Mouse (Mus musculus): ENCODE results near the gene Mast4.
"Not testable (repeated sequence)": the region's sequence is repeated elsewhere in the genome, so short reads cannot be mapped to it uniquely, and the experiment has no call there.

The Mast4 gene

DNA sequence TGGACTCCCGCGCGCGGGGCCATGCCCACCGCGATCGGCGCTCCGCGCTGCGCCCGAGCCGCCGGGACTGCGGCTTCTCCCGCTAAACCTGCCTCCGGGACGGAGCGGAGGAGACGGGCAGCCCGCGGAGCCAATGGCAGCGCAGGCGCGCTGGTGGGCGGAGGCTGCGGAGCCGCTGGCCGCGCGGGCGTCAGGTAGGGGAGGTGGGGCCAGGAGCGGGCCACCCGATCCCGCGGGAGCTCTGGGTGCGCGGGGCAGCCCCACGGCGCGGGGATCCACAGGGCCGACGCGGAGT lies at the start of gene Mast4:
Gene Mast4 (minus strand): TSS at position 106 of the 295 bp plus-strand sequence.
- DNase-seq: peak; percentile 25

- no peak for DNase-seq
Measured at GRCm38 (mm10) chr13:103374495-103374894, 40.2 kb upstream of the Mast4 start.

- DNase-seq: no peak
Measured at GRCm38 (mm10) chr13:103369194-103369593, 34.9 kb upstream of the Mast4 start.

- DNase-seq: no peak
Measured at GRCm38 (mm10) chr13:103363181-103363580, 28.9 kb upstream of the Mast4 start.

DNA sequence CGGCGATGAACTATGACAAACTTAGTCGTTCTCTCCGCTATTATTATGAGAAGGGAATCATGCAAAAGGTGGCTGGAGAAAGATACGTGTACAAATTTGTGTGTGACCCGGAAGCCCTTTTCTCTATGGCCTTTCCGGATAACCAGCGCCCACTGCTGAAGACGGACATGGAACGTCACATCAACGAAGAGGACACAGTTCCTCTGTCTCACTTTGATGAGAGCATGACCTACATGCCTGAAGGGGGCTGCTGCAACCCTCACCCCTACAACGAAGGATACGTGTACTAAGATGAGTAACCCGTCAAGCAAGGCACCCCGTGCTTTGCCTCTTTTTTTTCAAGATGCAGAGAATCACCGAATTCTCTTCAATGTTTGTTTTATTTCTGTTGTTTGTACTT lies 23.1 kb upstream of the Mast4 start:
- not testable (repeated sequence) for DNase-seq

DNA sequence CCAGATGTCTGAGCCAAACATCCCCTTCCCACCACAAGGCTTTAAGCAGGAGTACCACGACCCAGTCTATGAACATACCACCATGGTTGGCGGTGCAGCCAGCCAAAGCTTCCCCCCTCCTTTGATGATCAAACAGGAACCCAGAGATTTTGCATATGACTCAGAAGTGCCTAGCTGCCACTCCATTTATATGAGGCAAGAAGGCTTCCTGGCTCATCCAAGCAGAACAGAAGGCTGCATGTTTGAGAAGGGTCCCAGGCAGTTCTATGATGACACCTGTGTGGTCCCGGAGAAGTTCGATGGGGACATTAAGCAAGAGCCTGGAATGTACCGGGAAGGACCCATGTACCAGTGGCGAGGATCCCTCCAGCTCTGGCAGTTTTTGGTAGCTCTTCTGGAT lies 22.6 kb upstream of the Mast4 start:
- DNase-seq: not testable (repeated sequence)

- DNase-seq: no peak
Measured at GRCm38 (mm10) chr13:103354737-103355136, 20.4 kb upstream of the Mast4 start.

- DNase-seq: no peak
Measured at GRCm38 (mm10) chr13:103344749-103345148, 10.5 kb upstream of the Mast4 start.

- no peak for DNase-seq
Measured at GRCm38 (mm10) chr13:103344006-103344720, 9.9 kb upstream of the Mast4 start.

- DNase-seq: no peak
Measured at GRCm38 (mm10) chr13:103341031-103341430, 6.7 kb upstream of the Mast4 start.

GRCm38 (mm10) chr13:103338616-103339015 lies 4.3 kb upstream of the Mast4 start:
- DNase-seq: no peak

GRCm38 (mm10) chr13:103336237-103336636 lies 1.9 kb upstream of the Mast4 start:
- no peak for DNase-seq

- DNase-seq: no peak
Measured at GRCm38 (mm10) chr13:103334723-103335458, 594 bp upstream of the Mast4 start.

- DNase-seq: no peak
Measured at GRCm38 (mm10) chr13:103333601-103334391, 501 bp downstream of the Mast4 start.

DNA sequence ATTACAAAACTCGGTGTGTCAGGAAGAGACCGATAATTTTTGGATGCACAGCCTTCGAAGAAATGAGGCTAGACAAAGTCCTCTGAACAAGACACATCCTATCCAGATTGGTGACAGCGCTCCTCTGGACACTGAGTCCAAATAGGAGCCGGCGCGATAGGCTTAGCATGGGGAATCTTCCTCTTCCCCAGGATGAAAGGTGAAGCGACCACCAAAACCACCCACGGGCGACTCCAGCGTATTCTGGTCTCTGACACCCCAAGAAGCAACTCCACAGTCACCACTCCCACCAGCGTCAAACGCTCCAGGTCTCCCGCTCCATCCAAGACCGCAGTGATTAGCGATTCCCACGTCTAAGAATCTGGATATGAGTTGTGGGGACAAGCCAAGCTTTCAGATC lies 1.1 kb downstream of the Mast4 start:
- DNase-seq: no peak

GRCm38 (mm10) chr13:103332731-103333130 lies 1.6 kb downstream of the Mast4 start:
- no peak for DNase-seq

GRCm38 (mm10) chr13:103331096-103331495 lies 3.2 kb downstream of the Mast4 start:
- no peak for DNase-seq

DNA sequence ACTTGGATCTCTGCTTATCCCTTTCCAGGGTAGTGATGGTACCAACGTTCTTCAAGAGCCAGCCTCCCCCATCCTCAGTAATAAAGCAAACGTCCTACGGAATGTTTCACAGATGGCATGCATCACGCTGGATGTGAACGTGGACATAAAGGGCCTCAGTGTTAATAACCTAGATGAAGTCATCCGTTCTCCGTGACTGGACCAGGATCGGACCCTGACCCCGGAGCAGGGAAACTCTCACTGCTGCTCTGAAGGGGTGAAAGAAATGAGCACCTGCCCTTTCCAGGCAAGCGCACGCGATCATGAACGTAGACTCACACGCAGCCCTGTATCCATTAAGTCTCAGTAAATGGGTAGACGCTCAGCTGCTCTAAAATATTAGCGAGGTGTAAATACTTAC lies 6.0 kb downstream of the Mast4 start:
- DNase-seq: no peak

DNA sequence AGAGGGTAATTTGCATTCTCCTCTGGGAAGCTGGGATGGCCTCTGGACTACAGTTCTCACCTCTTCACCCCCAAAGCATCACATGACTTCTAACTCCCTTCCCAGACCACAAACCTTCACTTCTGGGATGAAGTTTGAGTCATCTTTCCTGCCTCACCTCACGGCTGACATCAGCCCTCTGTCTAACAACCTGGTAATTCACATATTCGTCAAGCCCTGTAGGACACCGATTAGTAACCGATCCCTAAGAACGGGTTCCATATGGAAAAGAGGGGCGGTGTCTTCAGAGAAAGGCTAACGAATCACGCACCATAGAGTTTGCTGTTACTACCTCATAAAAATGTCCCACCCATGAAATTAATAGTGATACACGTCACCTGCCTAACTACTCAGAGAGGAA lies 6.5 kb downstream of the Mast4 start:
- no peak for DNase-seq

DNA sequence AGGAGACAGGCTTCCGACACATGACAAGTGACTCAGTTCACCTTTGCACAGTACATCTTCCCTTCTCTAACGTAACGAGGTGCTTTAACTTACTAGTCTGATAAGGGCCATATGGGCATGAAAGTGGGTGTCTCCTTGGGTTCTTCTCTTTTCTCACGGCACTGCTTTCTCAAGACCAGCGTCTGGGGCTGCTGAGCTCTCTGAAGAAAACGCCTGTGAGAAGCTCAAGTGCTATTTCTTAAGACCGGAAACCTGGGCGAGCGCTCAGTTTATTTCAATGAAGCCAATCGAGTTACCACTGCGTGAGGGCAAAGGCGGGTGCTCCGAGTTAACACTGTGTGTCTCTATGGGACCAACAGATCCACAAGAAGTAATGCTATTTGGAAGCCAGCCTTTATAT lies 8.1 kb downstream of the Mast4 start:
- no peak for DNase-seq

- DNase-seq: no peak
Measured at GRCm38 (mm10) chr13:103319881-103320280, 14.4 kb downstream of the Mast4 start.

- no peak for DNase-seq
Measured at GRCm38 (mm10) chr13:103319317-103319716, 15.0 kb downstream of the Mast4 start.

DNA sequence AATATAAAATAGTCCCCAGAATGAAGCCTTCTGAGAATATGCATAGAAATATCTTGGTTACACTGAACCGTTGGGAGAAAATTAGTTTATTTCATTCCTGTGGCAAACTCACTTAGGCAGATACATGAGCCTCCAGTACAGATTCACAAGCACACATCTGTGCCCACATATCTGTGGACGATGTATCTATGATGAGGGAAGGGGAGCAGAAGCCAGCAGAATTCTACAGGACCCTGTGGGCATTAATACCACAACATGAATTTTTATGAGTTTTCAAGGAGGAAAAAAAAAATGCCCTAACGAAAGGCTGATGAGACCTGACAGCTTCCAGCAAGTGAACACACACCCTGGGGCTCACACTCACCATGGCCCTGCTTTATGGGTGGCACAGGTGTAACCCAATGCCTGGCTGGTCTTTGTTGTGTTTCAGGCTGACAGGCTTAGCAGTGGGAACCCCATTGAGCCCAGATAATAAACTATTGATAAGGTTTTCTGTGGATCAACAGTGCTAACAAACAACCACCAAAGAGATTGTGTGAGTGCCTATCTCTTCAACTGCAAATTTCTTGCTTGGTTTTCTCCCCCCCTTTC lies 17.4 kb downstream of the Mast4 start:
- DNase-seq: no peak

All from cerebellum, adult 11-12 months (tissue).